Mouse (Mus musculus) gastrocnemius, postnatal 25 days (tissue): ENCODE measurements around the gene Tsfm. TPM values are rescaled to one million over a fixed set of nuclear protein-coding genes. Genes with fewer than 3 reads are reported as not detected.
"Not testable (repeated sequence)": the region's sequence is repeated elsewhere in the genome, so short reads cannot be mapped to it uniquely, and the experiment has no call there.

Experiments used
- DNase-seq: peaks from one replicate; pipeline ENCODE4 v3.0.0; 2022
- long read RNA-seq, 2 experiments: library from polyadenylated mRNA; stranded (forward); transcript quantifications; one replicate each; pipeline ENCODE4 v2.0.0; 2021
- total RNA-seq, 2 experiments: library from RNA; stranded (reverse); gene quantifications; 1 replicate in 1 of 2; 2 replicates in 1 of 2; pipeline ENCODE4 v1.2.3; 2021

Tsfm gene
- 10 to 100 TPM; 20.9 TPM for total RNA-seq
- long read RNA-seq, experiment 1, transcript Tsfm-201 (6 exons, 1,206 nt): major isoform, 49 of 53 reads
- long read RNA-seq, experiment 1, partial matches to known transcripts: 0 of 53 reads
- long read RNA-seq, experiment 1, other reads (novel, unspliced or antisense): 4 of 53 reads
- long read RNA-seq, experiment 2, transcript Tsfm-201 (6 exons, 1,206 nt): major isoform, 37 of 44 reads
- long read RNA-seq, experiment 2, partial matches to known transcripts: 2 of 44 reads
- long read RNA-seq, experiment 2, other reads (novel, unspliced or antisense): 4 of 44 reads

- peak; percentile 86 for DNase-seq
Measured at GRCm38 (mm10) chr10:127030336-127031296, at the start of gene Tsfm. TSS of gene Tsfm (minus strand) at chr10:127030840.

GRCm38 (mm10) chr10:127079665-127080391 lies 49.2 kb upstream of the Tsfm start:
- no peak for DNase-seq

GRCm38 (mm10) chr10:127078677-127079575 lies 48.3 kb upstream of the Tsfm start:
- DNase-seq: no peak

- DNase-seq: no peak
Measured at GRCm38 (mm10) chr10:127078001-127078676, 47.5 kb upstream of the Tsfm start.

GRCm38 (mm10) chr10:127077515-127077914 lies 46.9 kb upstream of the Tsfm start:
- DNase-seq: no peak

GRCm38 (mm10) chr10:127076082-127076481 lies 45.4 kb upstream of the Tsfm start:
- DNase-seq: no peak

- no peak for DNase-seq
Measured at GRCm38 (mm10) chr10:127075651-127076050, 45.0 kb upstream of the Tsfm start.

GRCm38 (mm10) chr10:127075080-127075479 lies 44.4 kb upstream of the Tsfm start, which contains the start of gene Agap2:
TSS of gene Agap2 (plus strand) at chr10:127075284.
- no peak for DNase-seq

GRCm38 (mm10) chr10:127073981-127074380 lies 43.3 kb upstream of the Tsfm start:
- no peak for DNase-seq

- not testable (repeated sequence) for DNase-seq
Measured at GRCm38 (mm10) chr10:127072969-127073368, 42.3 kb upstream of the Tsfm start.

- DNase-seq: not testable (repeated sequence)
Measured at GRCm38 (mm10) chr10:127072270-127072669, 41.6 kb upstream of the Tsfm start.

GRCm38 (mm10) chr10:127071203-127071602 lies 40.6 kb upstream of the Tsfm start:
- DNase-seq: no peak

- peak; percentile 91 for DNase-seq
Measured at GRCm38 (mm10) chr10:127070190-127071121, 39.8 kb upstream of the Tsfm start, which contains the start of gene Tspan31. TSS of gene Tspan31 (minus strand) at chr10:127070264.

- DNase-seq: no peak
Measured at GRCm38 (mm10) chr10:127069281-127070189, 38.9 kb upstream of the Tsfm start.

GRCm38 (mm10) chr10:127068360-127069038 lies 37.9 kb upstream of the Tsfm start:
- DNase-seq: no peak

GRCm38 (mm10) chr10:127066519-127067018 lies 35.9 kb upstream of the Tsfm start:
- DNase-seq: no peak

- no peak for DNase-seq
Measured at GRCm38 (mm10) chr10:127065981-127066380, 35.3 kb upstream of the Tsfm start.
